Mouse (Mus musculus): ENCODE results near the gene Foxg1.

Gene Foxg1

DNA sequence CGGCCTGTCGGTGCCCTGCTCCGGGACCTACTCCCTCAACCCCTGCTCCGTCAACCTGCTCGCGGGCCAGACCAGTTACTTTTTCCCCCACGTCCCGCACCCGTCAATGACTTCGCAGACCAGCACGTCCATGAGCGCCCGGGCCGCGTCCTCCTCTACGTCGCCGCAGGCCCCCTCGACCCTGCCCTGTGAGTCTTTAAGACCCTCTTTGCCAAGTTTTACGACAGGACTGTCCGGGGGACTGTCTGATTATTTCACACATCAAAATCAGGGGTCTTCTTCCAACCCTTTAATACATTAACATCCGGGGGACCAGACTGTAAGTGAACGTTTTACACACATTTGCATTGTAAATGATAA lies 3.2 kb downstream of the Foxg1 start:
- DNase-seq (ENCODE audit: low read depth, low spot score), result no peak

DNA sequence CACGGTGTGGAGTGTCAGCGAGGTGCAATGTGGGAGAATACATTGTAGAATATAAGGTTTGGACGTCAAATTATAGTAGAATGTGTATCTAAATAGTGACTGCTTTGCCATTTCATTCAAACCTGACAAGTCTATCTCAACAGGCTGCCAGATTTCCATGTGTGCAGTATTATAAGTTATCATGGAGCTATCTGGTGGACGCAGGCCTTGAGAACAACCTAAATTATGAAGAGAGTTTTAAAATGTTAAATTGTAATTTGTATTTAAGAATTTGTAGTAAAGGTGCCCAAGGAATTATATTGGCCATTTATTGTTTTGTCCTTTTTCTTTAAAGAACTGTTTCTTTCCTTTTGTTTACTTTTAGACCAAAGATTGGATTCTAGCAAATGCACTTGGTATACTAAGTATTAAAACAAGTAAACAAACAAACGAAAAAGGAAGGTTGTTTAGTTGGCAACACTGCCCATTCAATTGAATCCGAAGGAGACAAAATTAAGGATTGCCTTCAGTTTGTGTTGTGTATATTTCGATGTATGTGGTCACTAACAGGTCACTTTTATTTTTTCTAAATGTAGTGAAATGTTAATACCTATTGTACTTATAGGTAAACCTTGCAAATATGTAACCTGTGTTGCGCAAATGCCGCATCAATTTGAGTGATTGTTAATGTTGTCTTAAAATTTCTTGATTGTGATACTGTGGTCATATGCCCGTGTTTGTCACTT lies 3.8 kb downstream of the Foxg1 start:
- no peak for DNase-seq (ENCODE audit: low read depth, low spot score)

DNA sequence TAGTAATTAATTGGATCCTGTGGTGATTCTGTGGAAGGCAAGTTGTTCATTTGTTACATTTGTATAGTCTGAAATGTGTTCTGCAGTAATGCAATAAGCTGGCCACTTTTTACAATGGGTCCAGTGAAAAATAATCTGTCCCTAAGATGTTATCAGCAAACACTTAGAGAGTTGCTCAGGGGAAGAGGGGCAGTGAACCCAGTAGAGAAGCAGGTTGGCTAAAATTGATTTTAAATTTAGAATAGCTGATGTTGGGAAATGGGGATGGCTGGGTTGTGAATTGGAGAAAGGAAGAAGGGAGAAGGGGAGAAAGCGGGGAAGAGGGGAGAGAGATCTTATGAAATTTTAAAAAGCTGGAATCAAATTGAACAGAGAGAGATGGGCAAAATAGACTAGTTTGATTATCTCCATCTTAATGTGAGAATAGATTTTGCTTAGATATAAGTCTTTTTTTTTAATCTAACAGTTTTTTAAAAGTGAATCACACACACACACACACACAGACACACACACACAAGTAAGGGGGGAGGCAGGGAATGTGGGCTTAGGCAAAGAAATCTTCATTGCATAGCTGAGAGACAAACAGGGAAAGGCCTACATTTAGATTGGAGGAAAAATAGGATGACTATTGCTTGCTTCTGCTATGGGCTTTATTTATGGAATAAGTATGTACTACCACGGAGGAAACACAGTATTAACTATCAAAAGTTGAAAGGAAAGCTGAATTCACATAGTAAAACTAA lies 5.6 kb downstream of the Foxg1 start:
- DNase-seq (ENCODE audit: low read depth, low spot score), result no peak

DNA sequence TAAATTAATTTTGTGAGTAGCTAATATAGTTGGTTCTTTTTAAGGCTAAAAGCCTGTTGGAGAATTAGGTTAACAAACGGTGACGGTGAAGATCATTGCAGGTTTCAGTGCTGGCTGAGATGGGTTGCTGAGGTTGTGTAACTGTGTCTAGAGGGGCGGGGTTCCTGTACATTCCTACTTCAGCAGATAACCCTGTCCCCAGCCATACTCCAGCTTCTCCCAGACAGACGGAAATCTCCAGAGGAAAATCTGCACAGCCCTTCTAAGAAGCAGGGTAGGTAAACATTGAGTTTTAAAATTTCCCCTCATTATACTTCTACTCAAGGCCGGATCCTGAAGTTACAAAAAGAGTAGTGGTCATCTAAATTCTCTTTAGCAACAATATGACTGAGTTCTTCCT lies 7.2 kb downstream of the Foxg1 start:
- DNase-seq (ENCODE audit: low read depth, low spot score), result no peak

DNA sequence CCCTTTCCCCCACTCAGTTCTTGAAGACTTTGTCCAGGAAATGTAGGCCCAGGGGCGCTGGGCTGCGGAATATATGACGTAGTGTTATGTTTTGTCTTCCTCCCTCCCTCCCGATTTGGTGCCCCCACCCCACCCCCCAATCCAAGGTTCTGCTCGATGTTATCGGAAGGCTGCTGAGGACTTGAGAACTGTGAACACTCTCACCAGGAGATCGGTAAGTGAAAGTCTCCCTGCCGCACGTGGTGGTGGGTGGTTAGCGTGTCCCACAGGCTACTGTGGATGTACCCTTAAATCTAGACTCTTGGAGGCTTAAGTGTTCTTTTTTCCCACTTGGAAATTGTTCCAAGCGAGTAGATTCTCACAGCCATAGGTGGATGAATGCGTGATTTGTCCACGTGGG lies 7.8 kb downstream of the Foxg1 start:
- DNase-seq (ENCODE audit: low read depth, low spot score), result no peak

DNA sequence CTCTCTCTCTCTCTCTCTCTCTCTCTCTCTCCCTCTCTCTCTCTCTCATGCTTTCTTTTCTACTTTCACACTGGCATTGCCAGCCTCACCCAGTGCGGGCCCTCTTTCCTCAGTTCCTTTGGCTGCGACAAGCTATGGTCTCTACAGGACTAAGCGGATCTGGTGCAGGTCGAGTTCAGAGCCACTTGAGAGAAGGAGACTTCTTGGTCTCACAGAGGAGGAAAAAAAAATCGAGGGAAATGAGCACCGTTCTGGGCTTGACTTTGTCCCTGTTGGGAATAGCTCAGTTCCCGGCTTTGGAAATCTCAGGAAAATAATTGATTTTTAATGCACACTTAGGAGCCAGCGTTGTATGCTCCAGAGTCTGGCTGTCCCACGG lies 8.5 kb downstream of the Foxg1 start:
- DNase-seq (ENCODE audit: low read depth, low spot score), result no peak

DNA sequence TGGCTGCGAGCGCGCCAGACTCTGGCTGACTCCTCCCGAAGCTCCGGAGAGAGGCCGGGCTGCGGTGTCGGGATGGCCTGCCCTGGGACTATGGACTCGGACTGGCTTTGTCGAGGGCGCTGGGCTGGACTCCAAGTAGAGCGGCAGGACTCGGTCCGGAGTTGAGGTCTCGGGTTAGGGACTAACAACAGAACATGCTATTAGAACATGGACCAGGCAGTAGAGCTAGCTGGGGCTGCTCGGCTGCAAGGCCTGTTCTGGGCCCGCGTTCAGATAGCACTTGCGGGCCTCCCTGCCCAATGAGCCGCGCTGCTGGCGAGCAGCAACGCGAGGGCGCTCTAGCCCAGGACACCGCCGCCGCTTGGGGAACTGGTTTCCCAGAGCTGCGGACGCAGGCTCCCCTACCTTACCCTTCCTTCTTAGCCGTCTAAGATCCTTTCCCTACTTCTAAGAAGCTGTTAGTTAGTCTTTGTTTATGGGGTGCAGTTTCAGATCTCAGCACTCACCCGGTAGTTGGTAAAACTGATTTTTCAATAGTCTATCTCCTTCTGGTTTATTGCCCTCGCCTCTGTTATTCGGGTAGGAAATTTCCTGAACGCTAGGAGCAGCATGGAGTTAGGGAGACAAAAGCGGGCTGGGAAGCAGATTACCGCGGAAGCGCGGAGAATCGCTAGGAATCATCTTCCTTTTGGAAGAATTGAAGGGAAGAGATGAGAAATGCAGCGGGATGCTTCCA lies 9.0 kb downstream of the Foxg1 start:
- no peak for DNase-seq (ENCODE audit: low read depth, low spot score)

DNA sequence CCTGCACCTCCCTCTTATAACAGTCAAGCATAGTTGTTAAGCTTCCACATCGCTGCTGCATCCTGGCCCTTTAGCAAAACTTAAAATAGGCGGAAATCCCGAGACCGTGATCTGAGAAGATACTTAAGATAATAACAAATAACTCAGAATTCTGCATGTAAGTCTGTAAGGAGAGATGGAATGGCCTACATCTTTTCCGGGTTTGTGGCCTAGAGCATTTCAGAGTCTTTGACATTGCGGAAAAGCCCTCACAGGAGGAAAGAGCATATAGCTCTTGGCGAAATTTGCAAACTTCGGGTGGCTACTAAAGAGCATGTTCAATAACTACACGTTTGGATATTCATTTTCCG lies 9.6 kb downstream of the Foxg1 start:
- DNase-seq (ENCODE audit: low read depth, low spot score), result no peak

DNA sequence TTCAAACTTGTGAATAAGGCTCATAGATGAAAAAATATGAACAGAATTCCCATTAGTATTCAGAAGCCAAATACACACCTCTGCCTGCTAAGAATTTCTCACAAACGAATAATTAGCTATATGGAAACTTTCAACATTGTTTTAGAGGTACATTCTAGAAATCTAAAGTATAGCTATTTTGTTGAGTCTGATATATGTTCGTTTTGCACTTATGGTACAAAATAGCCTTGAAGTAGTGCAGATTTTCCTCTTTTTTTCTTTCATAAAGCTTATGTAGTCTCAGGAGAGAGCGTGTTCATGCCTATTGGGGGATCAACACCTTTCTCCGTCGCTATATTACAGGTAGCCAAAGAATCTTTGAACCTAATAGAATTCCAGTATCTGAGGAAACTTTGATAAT lies 10.4 kb downstream of the Foxg1 start:
- no peak for DNase-seq (ENCODE audit: low read depth, low spot score)

DNA sequence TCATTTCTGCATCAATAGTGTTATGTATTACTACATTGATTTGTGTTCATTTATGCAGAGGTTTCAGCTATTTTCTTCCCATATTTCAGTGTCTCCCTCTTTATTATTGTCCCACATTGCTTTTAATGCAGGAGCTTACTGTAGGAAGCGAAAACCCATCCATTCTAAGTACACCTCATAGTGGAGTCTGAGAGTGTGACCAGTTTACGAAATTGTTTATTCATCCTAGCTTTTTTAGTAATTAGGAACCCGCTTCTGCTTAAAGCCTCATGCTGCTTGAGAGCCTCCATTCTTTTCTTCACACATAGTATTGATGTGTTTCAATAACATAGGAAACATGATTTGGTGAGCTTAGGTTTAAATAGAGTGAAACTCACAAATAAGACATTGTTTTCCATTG lies 11.2 kb downstream of the Foxg1 start:
- DNase-seq (ENCODE audit: low read depth, low spot score), result no peak

DNA sequence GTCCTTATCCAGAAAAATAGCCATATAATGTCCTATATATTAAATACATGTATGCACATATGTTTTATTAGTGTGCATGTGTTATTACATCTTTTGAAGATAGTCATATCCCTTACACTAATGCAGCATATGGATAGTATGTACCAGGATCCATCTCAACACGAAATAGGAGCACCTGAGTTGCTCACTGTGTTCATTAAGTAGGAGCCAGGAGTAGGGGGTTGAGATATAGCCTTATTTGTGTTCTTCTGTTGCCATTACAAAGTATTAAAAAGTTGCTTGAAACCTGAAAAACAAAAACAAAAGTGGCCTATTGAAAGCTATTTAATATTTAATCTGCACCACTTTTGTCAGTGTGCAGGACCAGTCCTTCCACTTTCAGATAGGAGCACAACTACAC lies 11.7 kb downstream of the Foxg1 start:
- DNase-seq (ENCODE audit: low read depth, low spot score), result no peak

DNA sequence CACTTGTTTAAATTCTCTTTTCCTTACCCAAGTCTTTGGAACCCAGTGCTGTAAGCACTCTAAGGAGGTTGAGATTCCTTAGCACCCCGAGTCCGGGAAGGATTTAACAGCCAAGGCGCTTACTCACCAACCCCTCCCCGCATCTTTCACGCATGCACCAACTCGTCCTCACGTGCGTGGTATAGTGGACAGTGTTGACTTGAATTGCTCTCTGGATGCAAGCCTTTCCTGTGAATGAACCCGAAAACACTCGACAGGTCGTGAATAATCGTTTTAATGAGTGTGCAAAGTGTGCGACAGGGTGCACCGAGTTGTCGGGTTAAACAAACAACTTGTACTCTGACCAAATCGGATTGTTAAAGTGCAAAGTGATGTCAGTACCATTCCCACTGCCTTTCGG lies 12.4 kb downstream of the Foxg1 start:
- DNase-seq (ENCODE audit: low read depth, low spot score), result no peak

DNA sequence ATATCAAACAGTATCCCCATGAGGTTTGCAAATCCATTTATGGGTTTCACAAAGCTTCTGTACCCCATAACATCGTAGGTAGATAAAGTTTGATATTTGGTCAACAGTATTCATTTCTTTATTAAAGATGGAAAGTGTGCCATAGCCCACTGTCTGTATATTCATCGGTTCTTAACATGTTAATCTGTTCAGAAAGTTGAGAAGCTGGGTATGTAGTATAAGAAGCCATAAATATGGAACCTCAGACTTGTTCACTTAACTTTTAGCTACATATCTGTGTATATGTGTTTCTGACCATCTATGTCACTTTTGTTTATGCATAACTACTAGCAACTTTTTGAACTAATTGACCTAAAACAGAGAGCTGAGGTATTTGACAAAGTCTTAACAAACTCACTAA lies 13.5 kb downstream of the Foxg1 start:
- DNase-seq (ENCODE audit: low read depth, low spot score), result no peak

DNA sequence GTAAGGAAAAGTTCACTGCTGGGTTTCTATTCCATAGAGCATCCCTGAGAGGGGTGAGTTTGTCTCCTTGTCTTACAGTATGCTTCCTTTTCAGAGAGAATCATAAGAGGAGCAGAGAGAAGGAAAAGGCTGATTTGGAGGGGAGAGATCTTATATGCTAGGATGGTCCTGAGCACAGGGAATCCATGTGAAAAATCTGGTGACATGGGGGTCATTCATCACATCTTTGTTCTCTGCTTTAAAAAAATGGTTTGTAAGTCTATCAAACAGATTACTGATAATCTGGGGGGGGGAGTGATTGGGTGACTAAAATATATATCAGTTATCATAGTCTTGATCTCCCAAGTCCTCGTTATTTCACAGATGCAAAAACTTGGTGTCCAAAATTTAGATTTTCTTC lies 14.3 kb downstream of the Foxg1 start:
- DNase-seq (ENCODE audit: low read depth, low spot score), result no peak

DNA sequence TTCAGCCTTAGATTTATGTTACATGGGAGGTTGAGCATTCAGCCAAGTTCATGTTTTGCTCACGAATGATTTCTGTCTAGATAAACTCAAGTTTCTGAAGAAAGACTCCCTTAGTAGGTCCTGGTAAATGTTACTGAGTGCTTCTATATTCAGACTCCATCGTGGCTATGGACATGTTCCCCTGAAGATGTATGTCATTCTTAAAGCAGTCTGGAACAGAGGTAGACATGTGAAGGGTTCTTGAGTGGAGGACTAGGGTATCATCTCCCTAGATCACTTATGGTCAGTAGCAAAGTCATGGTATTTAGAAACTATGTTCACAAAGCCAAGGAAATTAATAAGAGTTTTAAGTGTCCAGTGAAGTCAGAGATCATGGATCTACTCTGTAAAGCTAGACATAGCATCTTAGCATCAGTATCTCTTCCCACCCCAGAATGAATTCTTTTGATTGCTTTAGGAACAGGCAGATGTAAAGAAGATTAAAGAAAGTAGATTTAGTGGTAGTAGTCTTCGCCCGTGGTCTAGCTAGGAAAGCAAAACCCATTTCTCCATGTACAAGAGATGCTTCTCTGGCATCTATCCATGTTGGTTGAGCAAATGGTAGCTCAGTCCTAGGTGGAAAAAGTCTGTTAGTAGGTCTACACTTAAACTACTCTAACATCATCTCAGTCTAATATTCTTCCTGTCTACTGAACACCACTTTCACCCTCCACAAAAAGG lies 15.1 kb downstream of the Foxg1 start:
- no peak for DNase-seq (ENCODE audit: low read depth, low spot score)

DNA sequence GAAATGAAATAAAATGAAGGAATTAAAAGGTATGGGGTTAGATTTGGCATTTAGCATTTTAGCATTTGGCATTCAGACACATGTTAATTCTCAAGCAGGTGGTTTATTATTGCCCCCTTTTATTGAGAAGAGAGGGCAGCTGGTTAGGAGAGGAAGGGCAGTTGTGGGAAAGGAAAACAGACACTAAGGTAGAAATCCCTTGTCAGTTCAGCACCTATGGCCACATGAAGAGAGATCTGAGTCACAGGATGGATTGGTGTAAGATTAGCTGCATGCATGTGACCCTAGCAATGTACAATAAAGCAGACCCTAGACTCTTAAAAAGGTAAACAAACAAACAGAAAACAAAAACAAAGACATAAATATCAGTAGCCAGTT lies 15.7 kb downstream of the Foxg1 start:
- no peak for DNase-seq (ENCODE audit: low read depth, low spot score)

DNA sequence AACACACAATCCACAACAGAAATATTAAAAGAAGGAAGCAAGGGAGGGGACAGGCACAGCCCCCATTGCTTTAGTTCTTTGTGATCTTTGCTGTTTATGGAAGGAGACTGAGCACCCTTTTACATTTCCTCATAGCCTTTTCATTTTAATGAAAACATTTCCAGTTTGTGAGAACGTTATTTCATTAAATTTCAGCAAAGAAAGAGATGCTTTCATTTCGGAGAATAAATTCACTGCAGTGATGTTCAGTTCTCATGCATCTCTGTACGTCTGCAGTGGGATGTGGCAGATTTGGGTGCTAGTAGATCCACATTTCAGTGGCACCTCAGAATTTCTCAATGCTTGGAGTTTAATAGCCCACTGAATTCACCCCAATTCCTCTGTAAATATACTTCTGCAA lies 16.2 kb downstream of the Foxg1 start:
- no peak for DNase-seq (ENCODE audit: low read depth, low spot score)

DNA sequence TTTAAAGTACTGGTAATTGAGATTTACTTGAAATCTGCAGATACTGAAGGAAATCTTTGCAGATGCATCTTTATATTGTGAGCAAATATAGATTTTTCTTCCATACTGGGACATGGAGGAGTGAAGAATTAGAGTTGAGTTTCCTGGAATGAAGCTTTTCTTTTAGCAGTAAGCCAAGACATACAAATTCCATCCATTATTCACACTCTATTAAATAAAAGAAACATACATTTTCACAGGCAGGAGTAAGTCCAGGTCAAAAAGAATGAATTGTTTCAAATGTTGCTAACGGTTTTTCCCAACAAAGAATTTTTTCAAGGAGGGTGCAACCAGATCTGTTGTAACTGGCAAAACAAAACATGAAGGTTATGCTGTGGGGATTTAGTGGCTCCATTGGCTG lies 17.2 kb downstream of the Foxg1 start:
- no peak for DNase-seq (ENCODE audit: low read depth, low spot score)

DNA sequence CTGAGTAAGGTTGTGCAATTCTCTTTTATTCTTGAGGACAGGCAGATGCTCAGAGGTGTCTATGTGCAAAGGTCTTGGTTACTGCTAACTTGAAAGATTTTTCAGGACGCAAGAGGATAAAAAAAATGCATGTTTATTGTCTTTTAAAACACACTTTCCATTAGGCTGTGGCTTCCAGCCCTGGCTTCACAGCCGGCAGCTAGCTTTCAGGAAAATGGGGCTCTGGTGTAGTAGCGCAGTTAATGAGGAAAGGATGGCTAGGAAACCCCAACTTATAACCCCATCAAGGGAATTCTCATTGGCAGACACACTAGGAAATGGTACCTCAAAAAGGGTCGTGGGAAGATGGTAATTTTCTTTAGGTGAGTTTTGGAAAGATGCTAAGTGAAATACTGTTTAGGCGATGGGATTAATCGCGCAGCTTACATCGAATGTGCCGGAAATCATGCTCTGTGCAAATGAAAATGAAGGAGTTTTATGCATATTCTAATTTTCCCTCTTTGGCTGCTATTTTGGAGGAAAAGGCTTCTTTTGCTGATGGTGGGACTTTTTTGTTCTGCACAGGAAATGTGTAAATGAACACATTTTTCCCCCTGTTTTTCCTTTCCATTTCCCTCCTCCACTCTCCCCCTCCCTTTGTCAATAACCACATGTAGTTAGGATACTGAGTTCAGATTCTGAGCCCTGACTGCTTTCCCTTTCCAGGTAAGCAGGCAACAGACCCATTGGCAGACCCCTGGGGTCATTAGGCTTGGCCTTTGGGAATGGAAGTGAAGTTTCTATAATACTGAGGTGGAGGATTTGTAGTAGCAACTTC lies 17.8 kb downstream of the Foxg1 start:
- no peak for DNase-seq (ENCODE audit: low read depth, low spot score)

DNA sequence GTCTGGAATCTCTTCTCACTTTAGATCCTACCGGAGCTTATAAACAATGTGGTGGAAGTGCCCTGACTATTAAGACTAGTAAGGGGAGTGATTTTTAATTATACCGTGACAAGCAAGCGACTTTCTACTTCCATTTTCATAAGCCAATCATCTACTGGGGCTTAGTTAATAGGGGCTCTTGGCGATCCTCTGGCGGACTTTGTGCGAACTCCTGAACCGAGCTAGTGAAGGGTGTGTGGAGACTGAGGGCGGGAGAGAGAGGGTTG lies 18.3 kb downstream of the Foxg1 start:
- DNase-seq (ENCODE audit: low read depth, low spot score), result no peak

DNA sequence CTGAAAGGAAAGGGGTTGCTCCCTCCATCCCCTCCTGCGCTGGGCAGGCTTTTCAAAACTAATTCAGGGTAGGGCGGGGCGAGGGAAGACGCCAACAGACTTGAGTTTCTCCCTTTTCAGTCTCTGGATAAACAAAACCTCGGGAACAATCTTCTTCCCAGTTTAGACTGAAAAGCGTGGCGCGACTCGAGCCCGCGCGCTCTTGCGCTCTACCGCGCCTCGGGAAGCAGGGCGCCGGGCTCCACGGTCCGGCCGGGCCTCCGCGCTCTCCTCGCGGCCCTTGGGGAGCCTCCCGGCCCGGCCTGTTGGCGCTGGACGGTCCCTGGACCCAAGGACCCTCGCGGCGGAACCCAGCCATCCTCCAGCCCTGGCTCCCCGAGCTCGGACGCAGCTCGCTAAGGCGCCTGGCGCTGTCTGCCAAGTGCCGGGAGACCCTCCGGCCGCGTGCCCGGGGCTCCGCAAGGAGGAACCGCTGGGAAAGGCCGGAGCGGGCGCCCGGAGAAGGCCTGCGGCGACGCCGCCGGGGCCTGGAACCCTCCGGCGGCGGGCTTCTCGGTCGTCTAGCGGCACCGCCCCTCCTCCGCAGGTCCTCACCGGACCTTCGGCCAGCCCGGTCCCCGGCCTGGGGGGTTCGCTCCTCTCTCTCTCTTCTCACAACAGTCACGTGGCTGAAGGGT lies 18.8 kb downstream of the Foxg1 start:
- DNase-seq (ENCODE audit: low read depth, low spot score), result no peak
